Mouse (Mus musculus) heart, postnatal 14 days (tissue): ENCODE data around the gene Tet2. TPM values are rescaled to one million over a fixed set of nuclear protein-coding genes. Genes with fewer than 3 reads are reported as not detected.
"Not testable (repeated sequence)": the region's sequence is repeated elsewhere in the genome, so short reads cannot be mapped to it uniquely, and the experiment has no call there.

Experiments
- DNase-seq, 2 experiments: peaks; one replicate each; pipeline ENCODE4 v3.0.0; 2021 to 2022
- intact Hi-C: fragments of 180-260 bp; cut with DNase I; formaldehyde crosslinking; loops from one replicate; pipeline ENCODE4 v1.15.1; 2025
- long read RNA-seq, 2 experiments: library from polyadenylated mRNA; stranded (forward); transcript quantifications; one replicate each; pipeline ENCODE4 v2.0.0; 2021
- total RNA-seq, 2 experiments: library from RNA; stranded (reverse); gene quantifications; 2 replicates each; pipeline ENCODE4 v1.2.3; 2021

Gene Tet2
- total RNA-seq, result 10 to 100 TPM; 32.3 to 36.3 TPM
- long read RNA-seq, experiment 1, partial matches to known transcripts, result 0 of 5 reads
- long read RNA-seq, experiment 1, other reads (novel, unspliced or antisense), result 5 of 5 reads
- long read RNA-seq, experiment 2, partial matches to known transcripts, result 3 of 4 reads
- long read RNA-seq, experiment 2, other reads (novel, unspliced or antisense), result 1 of 4 reads

GRCm38 (mm10) chr3:133544551-133545303 is at the start of gene Tet2:
Gene Tet2, minus strand, starts transcription at chr3:133545139.
- DNase-seq, result peak; percentile 70 to 71
- intact Hi-C loops, result loop anchor here (5.0 to 10.0 kb wide), 4 partner anchors 42 to 690 kb away; partner anchors contain the start of genes Cxxc4 and Ppa2

- intact Hi-C loops, DNase-seq: not testable (repeated sequence)
Measured at GRCm38 (mm10) chr3:133592995-133593394, 48.1 kb upstream of the Tet2 start.

GRCm38 (mm10) chr3:133590506-133591152 is 45.7 kb upstream of the Tet2 start:
- DNase-seq, result no peak
- intact Hi-C loops, result no loop called here

GRCm38 (mm10) chr3:133585010-133585409 is 40.1 kb upstream of the Tet2 start:
- intact Hi-C loops, result no loop called here
- no peak for DNase-seq

- intact Hi-C loops, result no loop called here
- no peak for DNase-seq
Measured at GRCm38 (mm10) chr3:133583411-133584025, 38.6 kb upstream of the Tet2 start.

- intact Hi-C loops, result no loop called here
- DNase-seq, result no peak
Measured at GRCm38 (mm10) chr3:133582969-133583368, 38.0 kb upstream of the Tet2 start.

- intact Hi-C loops, result no loop called here
- no peak for DNase-seq
Measured at GRCm38 (mm10) chr3:133582096-133582495, 37.2 kb upstream of the Tet2 start.

GRCm38 (mm10) chr3:133581541-133581940 is 36.6 kb upstream of the Tet2 start:
- intact Hi-C loops, result no loop called here
- DNase-seq, result no peak

GRCm38 (mm10) chr3:133579671-133580070 is 34.7 kb upstream of the Tet2 start:
- intact Hi-C loops, result no loop called here
- DNase-seq, result no peak

- intact Hi-C loops, result no loop called here
- no peak for DNase-seq
Measured at GRCm38 (mm10) chr3:133579140-133579539, 34.2 kb upstream of the Tet2 start.

- no peak for DNase-seq
- intact Hi-C loops, result no loop called here
Measured at GRCm38 (mm10) chr3:133574969-133575368, 30.0 kb upstream of the Tet2 start.

GRCm38 (mm10) chr3:133571961-133572360 is 27.0 kb upstream of the Tet2 start:
- intact Hi-C loops, result no loop called here
- DNase-seq, result no peak

- DNase-seq, result no peak
- intact Hi-C loops, result no loop called here
Measured at GRCm38 (mm10) chr3:133563503-133564205, 18.7 kb upstream of the Tet2 start.

GRCm38 (mm10) chr3:133559413-133560114 is 14.6 kb upstream of the Tet2 start:
- no peak for DNase-seq
- intact Hi-C loops, result loop anchor here (10.0 kb wide), 1 partner anchor 225 kb away; no protein-coding TSS in a partner anchor

GRCm38 (mm10) chr3:133557602-133558001 is 12.7 kb upstream of the Tet2 start:
- no peak for DNase-seq
- intact Hi-C loops, result loop anchor here (10.0 kb wide), 1 partner anchor 223 kb away; no protein-coding TSS in a partner anchor

GRCm38 (mm10) chr3:133557154-133557553 is 12.2 kb upstream of the Tet2 start:
- no peak for DNase-seq
- intact Hi-C loops, result loop anchor here (10.0 kb wide), 1 partner anchor 222 kb away; no protein-coding TSS in a partner anchor

- no peak for DNase-seq
- intact Hi-C loops, result loop anchor here (10.0 kb wide), 1 partner anchor 221 kb away; no protein-coding TSS in a partner anchor
Measured at GRCm38 (mm10) chr3:133555378-133555777, 10.4 kb upstream of the Tet2 start.

GRCm38 (mm10) chr3:133554552-133555067 is 9.7 kb upstream of the Tet2 start:
- intact Hi-C loops, result loop anchor here (10.0 kb wide), 1 partner anchor 220 kb away; no protein-coding TSS in a partner anchor
- DNase-seq, result no peak

- no peak for DNase-seq
- intact Hi-C loops, result loop anchor here (10.0 kb wide), 1 partner anchor 219 kb away; no protein-coding TSS in a partner anchor
Measured at GRCm38 (mm10) chr3:133554092-133554491, 9.2 kb upstream of the Tet2 start.
